Mouse (Mus musculus): ENCODE measurements around the gene Abcg5. TPM values are rescaled to one million over a fixed set of nuclear protein-coding genes. Genes with fewer than 3 reads are reported as not detected.

The Abcg5 gene
- total RNA-seq, 2 experiments from 2014 or later, result not detected

DNA sequence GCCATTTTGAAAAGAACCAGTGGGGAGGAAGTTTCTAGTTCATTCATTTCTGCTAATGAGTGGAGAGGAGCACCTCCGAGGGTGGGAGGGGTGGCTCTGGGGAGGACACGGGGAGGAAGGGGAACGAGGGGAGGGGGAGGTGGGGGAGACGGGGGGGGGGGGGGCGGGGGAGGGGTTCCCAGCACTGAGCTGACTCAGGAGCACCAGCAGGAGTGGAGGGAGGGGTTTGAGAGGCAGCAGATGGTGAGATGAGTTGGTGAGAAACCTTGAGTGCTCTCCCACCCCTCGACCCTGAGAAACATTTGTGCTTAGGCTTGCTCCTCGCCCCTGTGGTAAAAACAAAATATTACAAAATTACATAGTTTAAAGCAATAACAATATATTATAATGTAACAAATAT is 36.9 kb downstream of the Abcg5 start:
- no peak for DNase-seq (ENCODE audit: low spot score in 2 of 2)

DNA sequence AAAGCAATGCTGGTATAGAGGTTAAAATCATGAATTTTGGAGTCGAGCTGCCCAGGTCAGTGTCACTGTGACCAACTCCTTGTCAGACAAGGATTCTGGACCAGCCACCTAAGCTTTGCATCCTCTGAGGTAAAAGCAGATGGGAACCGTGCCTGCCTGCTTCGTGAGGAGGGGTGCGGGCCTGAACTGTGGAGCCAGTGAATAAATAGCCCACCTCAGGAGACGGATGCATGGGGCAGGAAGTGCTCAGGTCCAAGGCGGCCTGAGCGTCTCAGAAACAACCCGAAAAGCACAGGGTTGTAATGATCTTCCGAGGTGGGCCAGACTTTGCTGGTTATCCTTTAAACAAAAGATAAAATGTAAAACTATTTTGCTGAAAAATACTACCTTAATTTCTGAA is 37.7 kb downstream of the Abcg5 start:
- DNase-seq (ENCODE audit: low spot score in 2 of 2), result no peak

DNA sequence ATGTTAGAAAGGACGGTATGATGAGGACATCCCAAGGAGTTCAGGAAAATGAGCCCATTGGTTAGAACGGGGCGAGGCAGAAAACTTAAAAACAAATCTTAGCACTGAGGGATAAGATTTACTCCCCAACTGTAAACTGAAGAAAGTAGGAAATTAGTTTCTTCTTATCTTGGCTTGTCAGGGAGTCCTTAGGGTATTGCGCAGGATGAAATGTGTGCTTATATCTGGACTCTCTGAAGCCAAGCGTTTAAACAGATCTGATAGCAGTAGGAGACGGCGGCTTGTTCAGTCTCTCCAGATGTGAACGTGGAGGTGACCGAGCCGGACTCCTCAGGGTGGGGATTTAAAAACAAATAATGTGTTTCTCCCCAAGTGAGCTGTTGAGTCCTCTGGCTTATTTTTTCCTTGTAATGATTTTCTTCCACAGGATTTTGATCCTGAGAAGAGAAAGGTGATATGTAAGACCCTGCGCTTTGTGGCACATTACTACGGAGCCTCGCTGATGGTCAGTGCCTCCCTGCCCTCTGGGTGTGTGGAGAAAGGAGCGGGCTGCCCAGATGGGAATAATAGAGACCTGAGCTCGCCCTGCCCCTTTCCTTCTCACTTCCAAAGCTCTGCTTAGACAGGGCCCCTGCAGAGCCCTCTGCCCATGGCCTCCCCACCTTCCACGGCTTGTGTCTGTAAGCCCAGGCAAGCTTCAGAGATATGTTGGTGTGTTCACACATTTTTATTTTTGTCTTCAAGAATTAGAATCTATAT is 38.3 kb downstream of the Abcg5 start:
- no peak for DNase-seq (ENCODE audit: low spot score in 2 of 2)

DNA sequence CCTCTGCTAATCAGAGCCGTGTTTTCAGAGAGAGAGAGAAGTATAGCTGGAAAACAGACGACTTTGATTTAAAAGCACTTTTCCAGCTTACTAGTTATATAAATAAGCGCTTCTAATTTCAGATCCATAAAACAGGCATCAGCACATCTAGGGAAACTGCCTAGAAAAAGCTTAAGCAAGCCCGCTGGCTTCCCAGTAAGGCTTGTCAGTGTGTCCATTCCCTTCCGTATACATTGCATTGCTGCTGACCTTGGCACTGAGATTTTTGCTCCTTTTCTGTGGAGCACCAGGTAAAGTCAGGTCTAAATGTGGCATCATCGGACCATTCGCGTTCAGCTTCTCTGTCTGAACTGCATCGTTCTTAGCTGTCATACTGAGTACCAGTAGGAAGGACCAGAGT is 40.5 kb downstream of the Abcg5 start:
- peak in 1 of 2 experiments; percentile 15 for DNase-seq (ENCODE audit: low spot score in 2 of 2)

DNA sequence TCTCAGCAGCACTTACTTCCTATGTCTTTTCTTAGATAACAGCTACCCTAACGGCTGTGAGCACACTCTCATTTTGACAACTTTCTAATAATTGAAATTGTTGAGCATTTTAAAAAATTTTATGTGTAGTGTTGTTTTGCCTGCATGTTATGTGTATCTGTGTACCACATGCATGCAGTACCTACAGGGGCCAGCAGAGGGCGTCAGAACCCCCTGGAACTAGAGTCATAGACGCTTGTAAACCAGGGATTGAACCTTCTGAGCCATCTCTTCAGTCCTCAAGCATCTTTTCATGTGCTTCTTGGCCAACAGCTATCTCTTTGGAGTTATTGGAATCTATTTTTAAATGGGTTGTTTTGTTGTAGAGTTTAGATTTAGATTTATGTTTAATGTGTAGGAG is 40.9 kb downstream of the Abcg5 start:
- peak; percentile 30 to 51 for DNase-seq (ENCODE audit: low spot score in 2 of 2)

DNA sequence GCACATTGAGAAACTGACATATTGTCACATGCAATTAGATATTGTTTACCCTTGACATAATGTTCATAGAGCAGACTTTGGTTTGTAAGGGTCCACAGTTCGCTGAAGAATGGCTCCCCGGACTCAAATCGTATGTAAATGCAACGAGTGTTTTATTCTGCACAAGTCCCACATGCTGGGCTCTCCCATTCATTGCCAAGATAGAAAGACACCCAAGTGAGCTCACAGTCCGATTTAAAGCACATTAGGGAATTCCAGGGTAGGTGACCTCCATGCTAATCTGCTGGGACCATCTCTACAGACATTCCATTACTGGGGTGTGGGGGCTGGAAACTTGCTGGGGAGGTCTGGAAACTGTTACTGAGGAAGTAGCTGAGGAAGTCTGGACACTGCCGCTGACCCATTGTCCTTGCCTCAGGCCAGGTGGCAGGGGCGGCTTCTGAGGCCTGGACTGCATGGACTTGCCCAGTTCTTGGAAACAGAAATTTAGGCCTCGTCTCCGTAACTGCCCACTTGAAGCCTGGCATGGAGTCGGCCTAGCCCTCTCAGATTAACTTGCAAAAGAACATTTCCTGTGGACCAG is 42.9 kb downstream of the Abcg5 start:
- no peak for DNase-seq (ENCODE audit: low spot score in 2 of 2)

DNA sequence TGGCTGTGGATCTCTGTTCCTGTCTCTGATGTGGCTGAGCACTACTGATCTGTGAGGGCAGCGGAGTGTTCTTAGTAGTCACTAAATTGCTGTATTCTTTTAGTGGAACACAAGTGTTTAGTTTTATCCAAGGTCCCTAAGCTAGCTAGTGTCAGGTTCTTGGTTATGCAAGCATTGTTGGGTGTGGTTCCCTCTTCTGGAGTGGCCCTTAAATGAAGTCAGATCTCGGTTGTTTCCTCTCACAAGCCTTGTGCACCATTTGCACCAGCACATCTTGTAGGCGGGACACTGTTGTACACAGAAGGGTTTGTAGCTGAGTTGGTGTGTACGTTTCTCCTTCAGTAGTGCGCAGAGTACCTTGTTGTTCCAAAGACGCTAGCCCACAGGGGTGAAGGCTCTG is 44.8 kb downstream of the Abcg5 start:
- no peak for DNase-seq (ENCODE audit: low spot score in 2 of 2)

DNA sequence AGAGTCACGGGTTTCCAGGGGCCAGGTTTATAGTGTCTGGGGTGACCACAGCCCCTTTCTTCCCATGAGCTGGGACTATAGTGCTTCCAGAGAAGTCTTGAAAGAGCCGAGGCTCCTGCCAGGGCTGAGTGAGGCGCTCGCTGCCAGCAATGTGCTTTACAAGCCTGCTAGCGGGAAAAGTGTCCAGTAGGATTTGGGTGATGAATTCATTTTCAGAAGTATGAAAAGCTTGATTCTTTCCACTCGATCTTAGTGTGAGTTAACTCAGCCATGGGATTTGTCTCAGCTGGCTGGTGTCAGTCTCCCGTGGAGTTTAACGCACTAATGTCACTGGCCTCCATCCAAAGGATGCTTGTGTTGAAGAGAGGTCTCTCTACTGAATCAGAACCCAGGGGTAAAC is 46.5 kb downstream of the Abcg5 start:
- no peak for DNase-seq (ENCODE audit: low spot score in 2 of 2)

DNA sequence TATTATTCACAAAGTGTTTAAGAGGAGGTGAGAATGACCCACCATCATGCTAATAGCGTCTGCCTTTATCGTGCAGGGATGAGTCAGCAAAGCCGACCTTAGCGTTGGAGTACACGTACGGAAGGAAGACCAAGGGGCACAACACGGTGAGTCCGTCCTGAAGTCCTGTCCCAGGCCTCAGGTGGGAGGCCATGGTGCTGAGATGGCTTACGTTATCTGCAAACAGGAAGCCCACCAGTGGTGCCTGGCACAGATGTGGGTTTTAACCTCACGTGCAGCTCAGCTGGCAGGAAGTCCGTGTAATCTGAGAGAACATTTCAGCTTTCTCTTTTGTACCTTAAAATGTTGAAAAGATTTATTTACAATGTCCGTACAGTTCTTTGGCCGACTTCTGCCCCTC is 49.4 kb downstream of the Abcg5 start:
- DNase-seq (ENCODE audit: low spot score in 2 of 2), result no peak

DNA sequence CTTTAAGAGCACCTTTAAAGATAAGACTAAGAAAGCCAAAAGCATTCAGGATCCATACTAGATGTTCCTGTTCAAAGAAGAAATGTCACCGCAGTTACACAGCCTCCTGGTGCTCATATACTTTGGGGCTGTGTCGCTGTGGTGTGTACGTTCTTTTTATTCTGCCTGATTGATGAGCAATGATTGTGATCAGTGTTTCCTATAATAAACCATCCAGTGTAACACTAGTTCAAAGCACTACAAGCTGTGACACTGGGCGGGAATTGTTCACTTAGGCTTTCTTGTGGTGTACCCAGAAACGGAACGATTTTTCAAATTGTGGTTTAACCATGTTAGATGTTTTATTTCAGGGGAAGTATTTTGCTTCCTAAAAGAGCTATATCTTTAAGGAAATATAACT is 51.0 kb downstream of the Abcg5 start:
- DNase-seq (ENCODE audit: low spot score in 2 of 2), result no peak

DNA sequence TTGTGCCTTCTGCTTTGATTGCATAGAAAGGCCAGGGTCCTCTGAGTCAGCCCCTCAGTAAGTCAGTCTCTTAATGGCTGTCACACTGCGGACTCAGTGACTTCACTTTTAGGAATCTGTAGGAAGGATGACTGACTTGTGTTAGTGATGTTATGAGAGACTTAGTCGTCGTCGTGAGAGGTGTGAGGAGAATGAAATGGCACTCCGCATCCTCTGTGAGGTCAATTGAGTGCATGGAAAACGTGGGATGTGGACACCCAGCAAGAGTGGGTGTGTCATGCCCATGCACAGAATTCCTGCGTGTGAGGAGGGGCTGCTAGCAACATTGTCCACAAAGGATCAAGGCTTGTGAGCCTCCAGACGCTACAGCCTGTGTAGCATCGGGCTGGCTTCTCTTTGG is 54.2 kb downstream of the Abcg5 start:
- DNase-seq (ENCODE audit: low spot score in 2 of 2), result no peak

DNA sequence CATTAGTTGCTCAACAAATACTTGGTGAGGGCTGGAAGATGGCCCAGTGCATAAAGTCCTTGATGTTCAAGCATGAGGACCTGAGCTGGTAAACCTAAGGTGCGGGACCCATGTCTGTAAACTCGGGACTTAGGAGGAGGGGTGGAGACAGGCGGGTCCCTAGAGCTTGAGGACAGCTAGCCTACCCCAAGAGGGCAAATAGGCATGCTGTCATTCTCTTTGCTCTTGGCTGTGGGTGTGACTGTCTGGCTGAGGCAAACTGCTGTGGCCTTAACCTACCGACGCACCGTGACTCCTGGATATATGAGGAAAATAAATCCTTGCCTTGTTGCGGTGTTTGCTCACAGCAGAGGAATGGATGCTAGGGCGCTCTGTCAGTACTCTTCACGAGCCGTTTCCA is 55.1 kb downstream of the Abcg5 start:
- DNase-seq (ENCODE audit: low spot score in 2 of 2), result no peak

DNA sequence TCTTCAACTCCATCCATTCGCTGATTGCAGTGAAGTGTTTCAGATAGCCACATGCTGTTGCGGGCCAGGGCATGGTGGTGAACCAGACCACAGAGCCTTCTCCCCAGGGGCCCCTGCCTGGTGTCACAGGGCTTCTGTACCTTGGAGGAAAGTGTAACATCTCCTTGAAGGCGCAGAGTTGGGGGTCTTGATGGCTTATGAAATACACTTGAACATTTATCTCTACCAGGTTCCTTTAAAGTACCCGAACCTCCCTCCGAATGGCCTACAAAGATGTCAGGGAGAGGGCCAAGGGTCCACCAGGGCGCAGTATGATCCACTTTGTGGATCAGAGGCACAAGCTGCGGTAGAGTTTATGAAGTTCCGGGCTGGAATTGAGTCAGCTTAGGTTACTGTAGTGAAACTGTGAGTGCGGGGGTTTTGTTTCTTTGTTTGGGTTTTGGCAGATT is 55.9 kb downstream of the Abcg5 start:
- no peak for DNase-seq (ENCODE audit: low spot score in 2 of 2)

DNA sequence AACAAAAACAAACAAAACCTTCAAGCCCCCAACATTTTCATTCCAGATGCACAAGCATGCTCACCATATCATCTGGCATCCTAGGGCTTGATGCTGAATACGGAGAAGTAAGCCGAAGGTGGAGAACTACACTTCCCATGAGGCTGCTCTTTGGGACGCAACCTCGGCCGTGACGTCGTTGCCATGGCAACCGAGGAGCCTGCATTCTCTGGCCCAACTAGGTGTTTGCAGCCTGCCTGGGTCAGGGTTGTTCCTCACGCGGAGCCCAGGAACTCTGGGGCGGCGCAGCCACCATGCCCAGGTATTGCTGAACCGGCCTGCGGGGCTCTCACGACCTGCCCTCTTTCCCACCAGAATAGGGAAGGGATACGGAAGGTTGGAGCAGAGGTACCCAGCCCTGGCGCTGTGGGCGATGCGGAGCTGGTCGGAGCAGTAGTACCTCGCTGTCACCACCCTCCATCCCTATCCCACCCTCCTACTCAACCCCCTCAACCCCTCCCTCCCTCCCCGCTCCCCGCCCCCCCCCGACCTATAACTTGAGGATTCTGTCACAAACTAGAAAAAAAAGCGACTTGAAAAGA is 56.4 kb downstream of the Abcg5 start, which contains the start of gene Dync2li1:
Dync2li1 (plus strand) TSS at position 221 of the 581 bp plus-strand sequence.
- DNase-seq (ENCODE audit: low spot score in 2 of 2), result peak; percentile 91 to 93

DNA sequence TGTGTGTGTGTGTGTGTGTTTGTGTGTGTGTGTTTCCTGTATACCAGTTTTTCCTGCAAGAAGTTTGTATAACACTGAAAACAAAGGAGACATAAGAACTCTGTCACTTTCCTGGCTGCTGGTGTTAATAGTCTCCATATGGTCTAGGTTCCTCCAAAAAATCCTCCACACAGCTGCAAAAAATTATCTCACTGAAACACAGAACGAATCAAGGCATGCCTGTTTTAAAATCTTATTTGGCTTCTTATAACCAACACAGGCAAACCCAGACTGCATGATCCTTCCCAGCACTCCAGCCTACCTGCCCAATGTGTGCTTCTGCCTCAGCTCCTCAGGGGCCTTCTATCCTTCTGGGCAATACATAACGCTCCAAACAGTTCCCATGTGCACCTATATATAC is 59.9 kb downstream of the Abcg5 start:
- DNase-seq (ENCODE audit: low spot score in 2 of 2), result no peak

DNA sequence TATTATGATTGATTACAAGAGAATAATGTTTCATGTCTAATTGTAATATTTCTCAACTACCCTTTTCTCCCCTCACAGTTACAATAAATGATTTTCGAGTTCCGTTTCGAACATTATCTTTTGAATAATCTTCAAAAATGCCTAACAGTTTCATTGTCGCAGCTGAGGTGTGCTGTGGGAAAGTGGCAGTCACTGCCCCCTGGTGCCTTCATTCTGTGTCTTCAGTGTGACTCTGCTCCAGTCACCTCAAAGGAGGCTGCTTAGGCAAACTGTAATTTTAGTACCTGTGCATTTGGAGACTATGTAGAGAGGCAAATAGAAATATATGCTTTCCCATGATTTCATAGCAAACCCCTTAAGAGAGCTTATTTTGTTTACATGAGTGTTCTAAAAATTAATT is 60.8 kb downstream of the Abcg5 start:
- DNase-seq (ENCODE audit: low spot score in 2 of 2), result no peak

DNA sequence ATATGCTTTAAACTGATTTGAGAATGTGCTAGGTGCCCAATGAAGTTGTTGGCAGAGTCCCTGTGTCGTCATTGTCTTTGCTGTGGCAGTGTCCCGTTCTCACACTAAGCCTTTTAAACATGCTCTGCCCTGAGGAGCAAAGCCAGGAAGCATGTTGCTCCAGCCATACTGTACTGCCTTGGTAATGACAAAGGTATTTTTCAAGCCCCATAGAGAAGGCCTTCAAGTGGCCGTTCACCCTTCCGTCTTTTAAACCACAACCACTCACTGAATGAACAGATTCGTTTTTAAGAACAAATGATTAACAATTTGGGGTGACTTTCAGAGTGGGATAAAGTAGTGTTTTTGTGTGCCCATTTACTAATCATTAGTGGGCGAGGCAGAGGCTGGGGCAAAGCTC is 61.6 kb downstream of the Abcg5 start:
- no peak for DNase-seq (ENCODE audit: low spot score in 2 of 2)

DNA sequence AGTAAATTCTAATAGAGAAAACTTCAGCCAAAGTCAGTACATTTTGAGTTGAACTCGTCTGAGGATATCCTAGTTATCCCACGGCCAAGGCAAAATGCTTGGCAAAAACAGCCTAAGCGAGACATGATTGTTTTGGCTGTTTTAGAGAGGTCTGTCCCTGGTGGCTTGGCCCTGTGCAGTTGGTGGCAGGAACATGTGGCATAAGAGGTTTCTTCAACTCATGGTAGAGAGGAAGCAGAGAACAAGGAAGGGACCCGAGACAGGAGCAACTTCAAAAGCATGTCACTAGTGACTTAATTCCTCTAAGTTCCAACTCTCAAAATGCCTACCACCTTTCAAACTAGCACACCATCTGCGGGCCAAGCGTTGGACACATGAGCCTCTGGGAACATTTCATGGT is 62.2 kb downstream of the Abcg5 start:
- DNase-seq (ENCODE audit: low spot score in 2 of 2), result no peak

DNA sequence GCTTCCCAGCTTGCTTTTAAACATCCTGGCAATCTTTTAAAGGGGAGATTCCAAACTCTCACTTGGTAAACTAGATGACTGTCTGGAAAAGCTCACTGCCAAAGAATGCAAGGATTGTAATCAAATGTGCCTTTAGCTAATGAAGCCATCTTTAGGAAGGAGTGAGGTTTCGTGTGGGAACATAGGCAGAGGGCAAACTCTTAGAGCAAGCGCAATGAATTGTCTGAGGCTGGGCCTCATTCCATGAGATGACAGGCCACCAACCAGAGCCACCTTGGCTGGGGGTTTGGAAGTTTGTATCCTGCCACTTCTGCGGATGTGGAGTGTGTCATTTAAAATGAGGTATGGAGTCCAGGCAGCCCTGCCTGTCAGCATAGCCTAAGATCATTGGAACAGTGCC is 62.7 kb downstream of the Abcg5 start:
- DNase-seq (ENCODE audit: low spot score in 2 of 2), result no peak

DNA sequence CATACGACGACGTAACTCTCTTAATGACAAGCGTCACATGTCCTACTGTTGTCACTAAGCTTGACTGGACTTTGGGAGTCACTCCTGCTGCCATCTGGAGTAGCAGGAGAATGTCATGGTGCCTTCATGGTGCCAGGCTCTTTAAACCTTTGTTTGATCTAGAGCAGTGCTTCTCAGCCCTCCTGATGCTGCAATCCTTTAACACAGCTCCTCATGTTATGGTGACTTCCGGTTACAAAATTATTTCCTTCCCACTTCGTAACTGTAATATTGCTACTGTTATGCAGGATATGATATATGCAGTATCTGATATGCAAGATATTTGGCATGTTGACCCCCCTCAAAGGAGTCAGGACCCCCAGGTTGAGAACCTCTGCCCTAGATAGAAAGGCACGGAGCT is 63.7 kb downstream of the Abcg5 start:
- no peak for DNase-seq (ENCODE audit: low spot score in 2 of 2)

DNA sequence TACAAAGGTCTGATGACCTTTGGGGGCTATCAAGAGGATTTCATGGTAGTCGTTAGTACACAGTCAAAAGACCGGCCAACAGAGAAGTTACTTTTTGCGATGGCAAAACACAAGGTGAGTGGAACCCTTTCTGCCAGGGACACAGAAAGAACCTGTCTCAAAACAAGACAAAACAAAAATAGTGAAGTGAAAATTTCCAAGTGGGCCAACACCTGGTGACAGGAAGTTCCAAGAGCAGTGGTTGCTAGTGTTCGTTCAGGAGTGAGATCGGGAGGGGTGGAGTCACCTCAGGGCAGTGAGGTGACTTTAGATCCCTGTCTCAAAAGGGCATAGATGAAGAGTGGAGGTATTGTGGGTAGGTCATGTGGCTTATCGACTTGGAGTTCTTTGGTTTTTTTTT is 64.9 kb downstream of the Abcg5 start:
- no peak for DNase-seq (ENCODE audit: low spot score in 2 of 2)

DNA sequence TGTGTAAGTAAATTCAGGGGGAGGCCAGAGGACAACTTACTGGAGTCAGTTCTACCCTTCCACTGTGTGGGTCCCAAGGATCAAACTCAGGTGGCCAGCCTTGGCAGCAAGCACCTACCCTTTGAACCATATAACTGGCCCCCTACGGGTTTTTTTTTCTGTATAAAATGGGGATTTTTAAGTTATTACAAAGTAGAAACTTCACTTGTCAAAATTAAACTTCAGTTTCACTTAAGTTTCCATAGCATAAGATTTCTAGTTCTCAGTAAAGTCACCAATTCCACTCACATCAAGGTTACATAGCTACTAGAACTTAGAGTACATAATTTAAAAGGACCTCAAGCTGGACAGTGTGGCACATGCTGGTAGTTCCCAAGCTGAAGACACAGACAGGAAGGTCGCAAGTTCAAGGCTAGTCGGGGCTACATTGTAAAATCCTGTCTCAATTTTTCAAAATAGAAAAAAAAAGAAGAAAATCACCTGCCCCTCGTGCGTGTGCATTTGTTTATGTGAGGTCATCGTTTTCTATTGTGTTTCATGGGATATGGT is 66.2 kb downstream of the Abcg5 start:
- DNase-seq (ENCODE audit: low spot score in 2 of 2), result no peak
